Mouse (Mus musculus): ENCODE measurements at regions not wholly inside any gene's neighbourhood (a gene's known extent, or its start where the extent isn't known, plus 50 kb on each side); places are given as distances from the start of the nearest gene placed in this dataset.

DNA sequence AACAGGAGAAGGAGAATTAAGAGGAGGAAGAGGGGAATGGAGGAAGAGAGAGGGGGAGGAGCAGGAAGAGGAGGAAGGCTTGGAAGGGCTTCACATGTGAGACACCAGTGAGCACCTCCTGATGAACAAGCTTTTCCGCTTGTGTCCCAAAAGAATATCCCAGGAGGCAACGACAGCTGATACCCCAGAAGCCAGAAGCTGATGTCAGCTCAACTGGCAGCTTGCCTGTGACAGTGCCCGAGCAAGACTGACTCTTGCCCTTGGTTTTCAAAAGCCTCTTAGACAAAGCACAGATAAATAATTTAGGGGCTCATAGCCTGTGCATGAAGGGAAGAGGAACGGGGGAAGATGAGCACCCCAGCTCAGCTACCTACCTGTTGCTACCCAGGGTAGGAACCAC lies 127.5 kb upstream of the Gm26657 start:
- TF ChIP-seq MAFK (IDR thresholded peaks at IDR 0.05; ENCODE audit: insufficient read depth, low read depth, low read length) (no peak), CHD2 (IDR thresholded peaks at IDR 0.05; ENCODE audit: low read depth, low read length) (no peak), ZC3H11A (IDR thresholded peaks at IDR 0.05; ENCODE audit: borderline replicate concordance, low read depth, low read length) (no peak), HCFC1 (IDR thresholded peaks at IDR 0.05; ENCODE audit: borderline replicate concordance, insufficient read depth, low read length) (no peak)
